Mouse (Mus musculus) midbrain, embryonic 11.5 days (tissue): ENCODE data around the gene Fbxo17. TPM values are rescaled to one million over a fixed set of nuclear protein-coding genes. Genes with fewer than 3 reads are reported as not detected.

Experiments
- ATAC-seq: fragments of 200-750 bp; cut with Nextera tagmentation; 2 replicates; pipeline ENCODE4 v1.8.0; 2017; ENCODE audit warnings: moderate TSS enrichment, moderate library complexity; ENCODE audit not compliant: low FRiP score
- DNase-seq: peaks from one replicate; pipeline ENCODE4 v3.0.0; 2015; ENCODE audit warnings: low spot score; ENCODE audit errors: missing footprints
- H3K27ac ChIP-seq: fragments of 300-500 bp; sonication (generic); 2 replicates; pipeline ENCODE4 v1.5.1; 2014; ENCODE audit warnings: low read depth, low read length
- H3K27me3 ChIP-seq: fragments of 300-500 bp; sonication (generic); 2 replicates; pipeline ENCODE4 v1.6.1; 2014; ENCODE audit warnings: mild to moderate bottlenecking, low read length, moderate library complexity, mixed read lengths; ENCODE audit not compliant: control insufficient read depth, insufficient read depth
- H3K36me3 ChIP-seq: fragments of 300-500 bp; sonication (generic); 2 replicates; pipeline ENCODE4 v1.6.1; 2014; ENCODE audit warnings: mild to moderate bottlenecking, low read length, moderate library complexity, mixed read lengths; ENCODE audit not compliant: control insufficient read depth, insufficient read depth
- H3K4me1 ChIP-seq: fragments of 300-500 bp; sonication (generic); 2 replicates; pipeline ENCODE4 v1.6.1; 2014; ENCODE audit warnings: low read length; ENCODE audit not compliant: control insufficient read depth, insufficient read depth
- H3K4me2 ChIP-seq: fragments of 300-500 bp; sonication (generic); 2 replicates; pipeline ENCODE4 v1.6.1; 2014; ENCODE audit warnings: mild to moderate bottlenecking, moderate library complexity
- H3K4me3 ChIP-seq: fragments of 300-500 bp; sonication (generic); 2 replicates; pipeline ENCODE4 v1.5.1; 2014; ENCODE audit warnings: low read depth, low read length
- H3K9ac ChIP-seq: fragments of 300-500 bp; sonication (generic); 2 replicates; pipeline ENCODE4 v1.6.1; 2014; ENCODE audit warnings: low read length
- H3K9me3 ChIP-seq: fragments of 300-500 bp; sonication (generic); 2 replicates; pipeline ENCODE4 v1.6.1; 2016; ENCODE audit warnings: low read length; ENCODE audit not compliant: control insufficient read depth
- WGBS: fragments of 180-500 bp; shearing (Covaris S2); extraction: QIAGEN DNeasy Blood & Tissue Kit; methylation state at CpG from one replicate; pipeline ENCODE4 v1.1.7; 2014; 5-methylcytosine and 5-hydroxymethylcytosine counted together
- polyA plus RNA-seq: library from polyadenylated mRNA; unstranded; fragments of >200 nt; fragmentation: Nextera tagmentation; extraction: Ambion mirVana; gene quantifications from 2 replicates; pipeline ENCODE4 v1.2.1, GENCODE M21; 2014

Fbxo17 gene
- polyA plus RNA-seq, 1 experiment from 2014 or later: 5.8 TPM

DNA sequence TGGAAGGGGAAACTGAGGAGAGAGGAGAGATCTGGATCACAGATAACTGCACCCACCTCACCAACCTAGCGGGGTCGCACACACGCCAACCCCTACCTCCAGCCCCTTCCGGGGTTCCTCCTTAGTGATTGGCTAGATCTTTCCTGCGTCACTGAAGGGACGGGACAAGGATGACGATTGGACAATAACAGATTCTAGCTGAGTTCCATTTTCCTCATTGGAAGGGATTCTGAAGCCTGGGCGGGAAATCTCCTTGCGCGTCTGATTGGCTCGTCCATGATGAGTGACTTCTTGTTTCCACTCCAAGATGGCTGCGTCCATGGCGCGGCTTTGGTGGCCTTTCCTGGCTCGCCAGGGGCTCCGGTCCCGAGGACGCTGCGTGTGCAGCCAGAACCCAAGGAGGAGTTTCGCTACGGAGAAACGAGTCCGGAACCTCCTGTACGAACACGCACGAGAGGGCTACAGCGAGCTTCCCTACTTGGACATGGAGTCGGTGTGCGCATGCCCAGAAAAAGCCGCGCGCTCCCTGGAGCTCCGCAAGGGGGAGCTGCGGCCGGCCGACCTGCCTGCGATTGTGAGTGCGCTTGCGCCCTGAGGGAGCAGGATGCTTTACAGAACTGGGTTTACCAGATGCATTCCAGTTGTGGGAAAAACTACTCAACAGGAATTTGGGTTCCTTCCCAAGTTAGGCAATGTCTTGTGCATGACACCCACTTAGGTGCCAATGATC, 25.3 kb downstream of the Fbxo17 start, which contains the start of the genes Mrps12 and Sars2:
Mrps12 (minus strand) TSS at position 112 of the 730 bp plus-strand sequence.
Sars2 (plus strand) TSS at position 284 of the 730 bp plus-strand sequence.
- 0% methylated on average over 39 of the region's 39 CpGs for WGBS
- H3K27me3 ChIP-seq: no peaks in the 10 kb centered on the region
- no peaks in the 10 kb centered on the region for H3K9me3 ChIP-seq
- H3K36me3 ChIP-seq: peaks cover 5% of the 10 kb centered on the region; the same call in 1 of the 2 replicates
- peak within 1 kb of the TSS; percentile 73 for H3K9ac ChIP-seq
- peak within 1 kb of the TSS; percentile 22; the same call in 1 of the 2 replicates for H3K27ac ChIP-seq
- H3K4me3 ChIP-seq: peak within 1 kb of the TSS; percentile 50
- DNase-seq (peak; percentile 99), ATAC-seq (peak; percentile 99)
- H3K4me2 ChIP-seq: peak within 1 kb of the TSS; percentile 84
- H3K4me1 ChIP-seq: peaks cover 10% of the 10 kb centered on the region

DNA sequence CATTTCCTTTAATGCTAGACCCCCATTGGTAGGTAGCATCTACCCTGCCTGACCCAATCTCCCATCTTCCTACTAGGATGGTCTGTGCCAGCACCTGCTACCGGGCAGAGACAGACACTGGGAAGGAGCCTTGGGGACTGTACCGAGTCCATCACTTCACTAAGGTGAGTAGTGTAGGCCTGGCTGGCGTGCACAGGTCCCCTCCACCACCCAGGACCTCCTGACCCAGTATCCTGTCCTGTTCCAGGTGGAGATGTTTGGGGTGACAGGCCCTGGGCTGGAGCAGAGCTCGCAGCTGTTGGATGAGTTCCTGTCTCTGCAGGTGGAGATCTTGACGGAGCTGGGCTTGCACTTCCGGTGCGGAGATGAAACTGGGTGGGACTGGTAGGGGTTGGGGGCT, 33.3 kb downstream of the Fbxo17 start:
- H3K4me1 ChIP-seq: no peaks in the 10 kb centered on the region
- 96% methylated on average over 7 of the region's 7 CpGs for WGBS
- DNase-seq (no peak), ATAC-seq (no peak)
- no peak overlapping the region for H3K9ac ChIP-seq
- peaks cover 13% of the 10 kb centered on the region for H3K36me3 ChIP-seq
- H3K9me3 ChIP-seq: no peaks in the 10 kb centered on the region
- H3K27me3 ChIP-seq: no peaks in the 10 kb centered on the region
- no peak overlapping the region for H3K27ac ChIP-seq
- H3K4me3 ChIP-seq: no peak overlapping the region
- no peak overlapping the region for H3K4me2 ChIP-seq

DNA sequence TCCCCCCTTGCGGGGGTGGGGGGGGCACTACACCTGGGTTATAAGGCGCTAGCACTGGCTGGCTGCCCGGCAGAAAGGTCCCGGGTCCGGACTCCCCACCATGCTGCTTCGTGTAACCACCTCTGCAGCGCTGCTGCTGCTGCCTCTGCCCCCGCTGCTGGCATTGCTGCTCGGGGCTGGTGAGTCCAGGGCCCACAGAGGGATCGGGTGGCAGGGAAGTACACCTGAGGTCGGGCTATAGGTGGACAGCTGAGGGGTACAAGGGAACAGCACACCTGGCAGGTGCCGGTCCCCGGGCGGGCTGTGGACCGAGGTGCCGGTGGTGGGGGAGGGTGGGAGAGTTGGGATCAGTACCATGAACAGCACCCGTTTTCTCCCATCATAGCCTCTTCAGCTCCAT, 39.5 kb downstream of the Fbxo17 start, which contains the start of gene Ccer2:
Ccer2 (plus strand) TSS at position 96 of the 400 bp plus-strand sequence.
- no peaks in the 10 kb centered on the region for H3K9me3 ChIP-seq
- DNase-seq: no peak
- WGBS: 4% methylated on average over 17 of the region's 17 CpGs
- H3K27me3 ChIP-seq: peaks cover 9% of the 10 kb centered on the region
- H3K4me3 ChIP-seq: no peak within 1 kb of the TSS
- ATAC-seq: peak; percentile 19; the same call in 1 of the 2 replicates
- H3K4me2 ChIP-seq: peak within 1 kb of the TSS; percentile 30; the same call in 1 of the 2 replicates
- 0 out of 2 replicates have a peak within 1 kb of the TSS, but pooled peaks have one; percentile 9 for H3K9ac ChIP-seq
- H3K27ac ChIP-seq: no peak within 1 kb of the TSS
- peaks cover 6% of the 10 kb centered on the region for H3K4me1 ChIP-seq
- peaks cover 13% of the 10 kb centered on the region for H3K36me3 ChIP-seq

DNA sequence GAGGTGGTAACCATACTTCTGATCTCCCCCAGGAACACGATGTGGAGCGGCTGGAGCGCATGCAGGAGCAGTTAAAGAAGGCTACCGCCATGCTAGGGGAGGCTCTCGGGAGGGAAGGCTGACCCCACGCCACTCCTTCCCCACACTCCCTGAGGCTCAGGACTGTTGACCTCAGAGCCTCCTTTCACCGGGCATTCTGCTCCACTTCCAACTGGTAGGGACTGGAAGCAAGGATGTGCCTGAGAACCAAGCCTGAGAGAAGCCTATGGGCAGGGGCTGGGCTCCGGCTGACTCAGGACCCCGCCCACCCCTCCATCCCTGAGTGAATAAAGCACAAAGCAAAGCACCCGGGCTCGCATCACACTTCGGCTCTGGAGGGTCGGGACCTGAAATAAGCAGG, 42.0 kb downstream of the Fbxo17 start:
- H3K27ac ChIP-seq: no peak overlapping the region
- 82% methylated on average over 13 of the region's 13 CpGs for WGBS

DNA sequence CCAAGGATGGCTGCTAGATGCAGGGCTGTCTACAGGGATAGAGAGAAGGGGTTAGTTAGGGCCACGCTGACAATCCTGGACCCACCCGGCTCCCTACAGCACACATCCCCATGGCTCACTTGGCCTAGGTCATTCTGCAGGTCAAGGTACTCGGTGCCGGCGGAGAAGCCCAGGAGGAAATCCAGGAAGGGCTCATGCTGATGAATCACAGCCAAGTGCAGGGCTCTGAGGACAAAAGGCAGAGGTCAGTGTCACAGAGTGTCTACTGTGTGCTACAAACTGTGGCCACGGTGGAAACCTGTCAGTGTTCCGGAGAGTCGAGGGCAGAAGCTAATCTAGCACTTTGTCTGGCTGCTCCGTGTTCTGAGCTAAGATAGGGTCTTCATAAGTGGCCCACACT, 45.3 kb downstream of the Fbxo17 start:
- Histone ChIP-seq H3K27ac (no peak overlapping the region), H3K4me1 (peaks cover 7% of the 10 kb centered on the region), H3K9me3 (no peaks in the 10 kb centered on the region), H3K4me2 (no peak overlapping the region), H3K36me3 (peaks cover 5% of the 10 kb centered on the region; the same call in 1 of the 2 replicates), H3K4me3 (no peak overlapping the region), H3K27me3 (no peaks in the 10 kb centered on the region), H3K9ac (no peak overlapping the region)
- DNase-seq: no peak
- 89% methylated on average over 9 of the region's 9 CpGs for WGBS
- no peak for ATAC-seq

More for the DNA sequence above, 42.0 kb downstream of the Fbxo17 start:
- peaks cover 9% of the 10 kb centered on the region for H3K27me3 ChIP-seq
- H3K4me3 ChIP-seq: no peak overlapping the region
- peaks cover 6% of the 10 kb centered on the region for H3K4me1 ChIP-seq
- ATAC-seq (no peak), DNase-seq (no peak)
- no peak overlapping the region for H3K9ac ChIP-seq
- peaks cover 6% of the 10 kb centered on the region for H3K36me3 ChIP-seq
- no peak overlapping the region for H3K4me2 ChIP-seq
- no peaks in the 10 kb centered on the region for H3K9me3 ChIP-seq

DNA sequence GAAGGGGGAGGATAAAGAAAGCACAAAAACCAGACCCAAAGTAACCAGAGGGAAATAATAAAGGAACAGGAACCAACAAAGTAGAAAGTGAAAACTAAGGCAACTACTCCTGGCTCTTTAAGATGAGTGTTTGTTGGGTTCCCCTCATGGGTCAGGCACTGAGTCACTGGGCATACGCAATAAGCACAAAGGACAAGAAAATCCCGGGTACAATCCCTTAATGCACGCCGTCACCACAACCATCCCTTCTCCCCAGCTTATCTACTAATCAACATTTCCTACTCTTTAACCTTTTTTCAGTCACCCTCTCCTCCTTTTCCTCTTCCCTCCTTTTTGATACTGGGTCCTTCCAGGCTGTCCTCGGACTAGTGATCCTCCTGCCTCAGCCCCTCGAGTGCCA, 48.6 kb downstream of the Fbxo17 start:
- no peaks in the 10 kb centered on the region for H3K27me3 ChIP-seq
- H3K4me1 ChIP-seq: peaks cover 15% of the 10 kb centered on the region
- no peak overlapping the region; the same call in 1 of the 2 replicates for H3K4me2 ChIP-seq
- DNase-seq: no peak
- no peaks in the 10 kb centered on the region for H3K9me3 ChIP-seq
- H3K4me3 ChIP-seq: peak overlapping the region; percentile 78
- no peak overlapping the region for H3K9ac ChIP-seq
- 88% methylated on average over 6 of the region's 6 CpGs for WGBS
- no peak for ATAC-seq
- H3K36me3 ChIP-seq: no peaks in the 10 kb centered on the region; the same call in 1 of the 2 replicates
- no peak overlapping the region for H3K27ac ChIP-seq

DNA sequence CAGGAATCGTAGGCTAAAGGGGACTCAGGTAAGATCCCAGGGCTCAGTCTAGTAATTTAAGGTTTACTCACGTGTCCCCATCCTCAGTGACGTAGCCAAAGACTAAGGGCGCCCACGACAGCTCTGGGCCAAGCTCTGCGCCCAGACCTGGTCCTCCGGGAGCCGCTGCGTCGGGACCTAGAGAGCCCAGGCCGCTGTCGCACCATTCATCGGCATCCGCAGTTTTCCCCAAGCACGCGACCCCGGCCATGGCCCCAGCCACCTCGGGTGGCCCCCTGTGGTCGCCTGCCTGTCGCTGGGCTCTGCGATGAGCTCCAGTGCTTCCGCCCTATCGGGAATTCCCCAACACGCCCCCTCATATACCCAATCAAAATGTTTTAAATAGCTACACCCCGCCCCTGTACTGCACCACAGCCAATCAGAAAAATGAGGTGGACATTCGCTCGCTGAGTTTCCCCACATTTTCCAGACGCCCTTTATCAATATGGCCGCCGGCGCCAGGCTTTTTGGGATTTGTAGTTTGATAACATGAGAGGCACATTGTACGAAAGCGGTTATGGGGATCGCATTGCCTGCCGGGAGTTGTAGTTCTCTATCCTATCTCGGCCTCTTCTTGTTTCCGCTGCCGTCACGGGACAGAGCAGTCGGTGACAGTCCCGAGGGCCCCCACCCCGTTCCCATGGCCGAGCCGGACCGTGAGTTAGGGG, 49.7 kb downstream of the Fbxo17 start, which contains the start of gene Sirt2:
Sirt2 (plus strand) TSS at position 563 of the 707 bp plus-strand sequence.
- WGBS: under 1% methylated on average over 45 of the region's 45 CpGs
- Histone ChIP-seq H3K27me3 (no peaks in the 10 kb centered on the region), H3K9me3 (no peaks in the 10 kb centered on the region), H3K9ac (peak within 1 kb of the TSS; percentile 66), H3K36me3 (no peaks in the 10 kb centered on the region), H3K4me1 (peaks cover 15% of the 10 kb centered on the region), H3K4me2 (peak within 1 kb of the TSS; percentile 65), H3K4me3 (peak within 1 kb of the TSS; percentile 78), H3K27ac (no peak within 1 kb of the TSS)
- ATAC-seq: peak; percentile 99
- DNase-seq: peak; percentile 99

DNA sequence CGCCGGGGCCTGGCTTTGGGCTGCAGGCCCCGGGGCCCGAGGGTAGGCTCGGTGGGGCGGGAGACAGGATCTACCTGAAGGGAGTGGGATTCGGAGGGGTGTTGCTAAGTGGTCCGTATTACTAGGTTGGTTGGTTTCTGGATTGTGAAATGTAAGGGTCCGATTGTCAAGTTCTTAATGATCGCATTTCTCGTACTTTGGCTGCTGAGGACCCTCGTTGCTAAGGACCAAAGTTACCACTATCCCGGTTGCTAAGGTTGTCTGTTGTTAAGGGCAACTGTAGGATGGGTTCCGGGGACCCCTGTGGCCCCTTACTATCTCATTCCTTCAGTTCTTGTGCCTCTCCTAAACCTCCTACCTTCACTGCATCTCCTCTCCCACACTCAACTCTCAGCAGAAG, 50.3 kb downstream of the Fbxo17 start:
- Histone ChIP-seq H3K27ac (no peak overlapping the region), H3K9me3 (no peaks in the 10 kb centered on the region), H3K4me3 (peak overlapping the region; percentile 74), H3K36me3 (no peaks in the 10 kb centered on the region), H3K27me3 (no peaks in the 10 kb centered on the region), H3K9ac (peak overlapping the region; percentile 65), H3K4me2 (peak overlapping the region; percentile 59), H3K4me1 (peaks cover 15% of the 10 kb centered on the region)
- DNase-seq (peak; percentile 93), ATAC-seq (peak; percentile 36)
- 3% methylated on average over 14 of the region's 14 CpGs for WGBS
